Mouse (Mus musculus) thymus, adult 2 months (tissue): ENCODE measurements around the gene Fndc9.

Experiments used
- CTCF ChIP-seq: fragments of 200-500 bp; IDR thresholded peaks from 2 replicates; pipeline ENCODE4 v1.5.1; 2012; ENCODE audit warnings: mild to moderate bottlenecking, control low read depth, low read length, moderate library complexity, borderline replicate concordance; ENCODE audit not compliant: control insufficient read depth, poor library complexity, insufficient read depth; ENCODE audit errors: extremely low read depth
- POLR2A ChIP-seq: fragments of 200-500 bp; IDR thresholded peaks from 2 replicates; pipeline ENCODE4 v1.6.1; 2012; ENCODE audit warnings: mild to moderate bottlenecking, low read length, control low read depth, moderate library complexity; ENCODE audit not compliant: control insufficient read depth, poor library complexity, insufficient read depth; ENCODE audit errors: extremely low read depth

DNA sequence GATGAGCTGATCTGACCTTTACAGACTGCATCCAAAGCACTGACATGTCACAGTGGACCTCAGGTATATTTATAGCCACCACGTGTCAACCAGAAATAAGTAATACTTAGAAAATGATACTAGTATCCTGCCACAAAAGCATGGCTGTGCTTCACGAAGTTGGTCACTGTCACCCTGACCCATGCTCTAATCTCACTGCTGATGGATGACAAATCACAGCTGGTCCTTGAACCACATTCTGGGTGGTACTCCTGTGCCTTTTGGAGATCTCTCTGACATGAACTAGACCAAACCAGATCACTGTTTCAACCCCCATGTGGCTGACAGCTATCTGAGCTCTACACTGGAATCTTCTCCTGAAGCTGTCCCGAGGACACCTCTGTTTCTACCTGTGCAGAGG, 27.5 kb downstream of the Fndc9 start:
- TF ChIP-seq CTCF (no peak), POLR2A (no peak)
